ENCODE assay signal across 11 mouse cellular contexts in genomic region chr8:8258231-8258638, GRCm38 (mm10).
DNase-seq lines count a peak whose midpoint lies in the region; ATAC-seq and TF ChIP-seq lines count a peak whose summit lies in the region.
"Had no signal": no experiment of that assay in that cellular context is flagged by ENCODE, and none has a peak within 500 bp of the region (broad histone marks: within the 10 kb centered on the region; RNA-seq: fewer than 3 reads in every experiment).

No protein-coding gene starts in this region.

- ATAC-seq in lung, postnatal 0 days, result no peak
- ATAC-seq in embryonic facial prominence, embryonic 14.5 days (ENCODE audit: low read depth), result peak; percentile 57; the same call in 1 of the 2 replicates
- peak; percentile 51; the same call in 1 of the 2 replicates for ATAC-seq in hindbrain, postnatal 0 days
- peak; percentile 53; the same call in 1 of the 2 replicates for ATAC-seq in neural tube, embryonic 13.5 days (ENCODE audit: low read depth)
- ATAC-seq in liver, embryonic 11.5 days (replicated peaks; ENCODE audit: low FRiP score), result no peak

- H3K9ac ChIP-seq in lung, postnatal 0 days (replicated peaks; ENCODE audit: low read depth), result no peak overlapping the region
- no peak overlapping the region for H3K9ac ChIP-seq in embryonic facial prominence, embryonic 14.5 days (ENCODE audit: low read depth, low read length)
- H3K9ac ChIP-seq in hindbrain, postnatal 0 days (replicated peaks; ENCODE audit: low read length), result no peak overlapping the region
- no peak overlapping the region for H3K9ac ChIP-seq in neural tube, embryonic 13.5 days
- H3K9ac ChIP-seq in liver, embryonic 11.5 days (ENCODE audit: low read depth, low read length), result no peak overlapping the region
- H3K9ac ChIP-seq: heart, embryonic 15.5 days had no signal

- no peaks in the 10 kb centered on the region for H3K36me3 ChIP-seq in lung, postnatal 0 days (ENCODE audit: insufficient read depth, low read length)
- H3K36me3 ChIP-seq in embryonic facial prominence, embryonic 14.5 days (ENCODE audit: control insufficient read depth, insufficient read depth, low read length), result no peaks in the 10 kb centered on the region
- H3K36me3 ChIP-seq in hindbrain, postnatal 0 days (ENCODE audit: insufficient read depth, low read length), result no peaks in the 10 kb centered on the region
- no peaks in the 10 kb centered on the region for H3K36me3 ChIP-seq in neural tube, embryonic 13.5 days
- no peaks in the 10 kb centered on the region for H3K36me3 ChIP-seq in liver, embryonic 11.5 days (ENCODE audit: control insufficient read depth, insufficient read depth, low read length)
- H3K36me3 ChIP-seq: heart, embryonic 15.5 days had no signal

- H3K27ac ChIP-seq in lung, postnatal 0 days (ENCODE audit: low read length), result no peak overlapping the region
- H3K27ac ChIP-seq in embryonic facial prominence, embryonic 14.5 days (replicated peaks; ENCODE audit: low read depth, low read length), result no peak overlapping the region
- H3K27ac ChIP-seq in hindbrain, postnatal 0 days, result no peak overlapping the region
- no peak overlapping the region for H3K27ac ChIP-seq in neural tube, embryonic 13.5 days (replicated peaks)
- H3K27ac ChIP-seq in liver, embryonic 11.5 days (ENCODE audit: low read depth, low read length), result no peak overlapping the region
- no peak overlapping the region for H3K27ac ChIP-seq in cerebellum, adult 2 months (ENCODE audit: insufficient read depth, low read length)
- H3K27ac ChIP-seq: heart, embryonic 15.5 days had no signal

- H3K27me3 ChIP-seq in lung, postnatal 0 days (replicated peaks; ENCODE audit: insufficient read depth, low read length), result no peaks in the 10 kb centered on the region
- H3K27me3 ChIP-seq in embryonic facial prominence, embryonic 14.5 days (replicated peaks; ENCODE audit: control insufficient read depth, insufficient read depth, low read length), result no peaks in the 10 kb centered on the region
- H3K27me3 ChIP-seq in hindbrain, postnatal 0 days (ENCODE audit: insufficient read depth, low read length), result no peaks in the 10 kb centered on the region
- H3K27me3 ChIP-seq in neural tube, embryonic 13.5 days, result no peaks in the 10 kb centered on the region
- no peaks in the 10 kb centered on the region for H3K27me3 ChIP-seq in liver, embryonic 11.5 days (replicated peaks; ENCODE audit: control insufficient read depth, insufficient read depth, low read length)
- no peaks in the 10 kb centered on the region for H3K27me3 ChIP-seq in cerebellum, adult 2 months (ENCODE audit: control insufficient read depth, insufficient read depth, low read length)
- H3K27me3 ChIP-seq: heart, embryonic 15.5 days had no signal

- TF ChIP-seq EP300 in lung, postnatal 0 days (IDR thresholded peaks at IDR 0.05), result no peak

- WGBS in lung, postnatal 0 days, result 23% methylated on average over 9 of the region's 9 CpGs
- WGBS in lung, adult 2 months, result 22% methylated on average over 9 of the region's 9 CpGs
- 8% methylated on average over 9 of the region's 9 CpGs for WGBS in embryonic facial prominence, embryonic 14.5 days
- 3% methylated on average over 9 of the region's 9 CpGs for WGBS in hindbrain, postnatal 0 days
- 3% methylated on average over 9 of the region's 9 CpGs for WGBS in neural tube, embryonic 13.5 days
- WGBS in liver, embryonic 11.5 days, result 40% methylated on average over 9 of the region's 9 CpGs
- WGBS in cerebellum, adult 2 months, result 24% methylated on average over 9 of the region's 9 CpGs

- TF ChIP-seq POLR2A in lung, adult 2 months (IDR thresholded peaks at IDR 0.05; ENCODE audit: borderline replicate concordance, extremely low read depth, low read depth, low read length), result no peak
- no peak for TF ChIP-seq POLR2A in cerebellum, adult 2 months (IDR thresholded peaks at IDR 0.05; ENCODE audit: borderline replicate concordance, insufficient read depth, low read length)

- H3K9me3 ChIP-seq in lung, postnatal 0 days (ENCODE audit: low read length), result no peaks in the 10 kb centered on the region
- H3K9me3 ChIP-seq in embryonic facial prominence, embryonic 14.5 days (ENCODE audit: control insufficient read depth, low read length), result 0 out of 2 replicates have a peak, but pooled peaks cover under 1% of the 10 kb centered on the region
- H3K9me3 ChIP-seq in hindbrain, postnatal 0 days (ENCODE audit: low read length), result no peaks in the 10 kb centered on the region
- H3K9me3 ChIP-seq in neural tube, embryonic 13.5 days, result no peaks in the 10 kb centered on the region
- H3K9me3 ChIP-seq in liver, embryonic 11.5 days (ENCODE audit: control insufficient read depth, low read length), result no peaks in the 10 kb centered on the region
- H3K9me3 ChIP-seq: heart, embryonic 15.5 days had no signal

- no peaks in the 10 kb centered on the region for H3K4me1 ChIP-seq in lung, postnatal 0 days (ENCODE audit: insufficient read depth, low read depth, low read length)
- 0 out of 2 replicates have a peak, but pooled peaks cover 4% of the 10 kb centered on the region for H3K4me1 ChIP-seq in lung, adult 2 months (ENCODE audit: control insufficient read depth, insufficient read depth, low read length)
- H3K4me1 ChIP-seq in embryonic facial prominence, embryonic 14.5 days (ENCODE audit: control insufficient read depth, insufficient read depth, low read length), result peaks cover 12% of the 10 kb centered on the region; the same call in 1 of the 2 replicates
- no peaks in the 10 kb centered on the region for H3K4me1 ChIP-seq in hindbrain, postnatal 0 days (ENCODE audit: insufficient read depth, low read length)
- peaks cover 9% of the 10 kb centered on the region; the same call in 1 of the 2 replicates for H3K4me1 ChIP-seq in neural tube, embryonic 13.5 days (replicated peaks)
- no peaks in the 10 kb centered on the region for H3K4me1 ChIP-seq in liver, embryonic 11.5 days (replicated peaks; ENCODE audit: control insufficient read depth, insufficient read depth, low read length)
- no peaks in the 10 kb centered on the region for H3K4me1 ChIP-seq in cerebellum, adult 2 months (ENCODE audit: control insufficient read depth, insufficient read depth, low read length)

- no peak overlapping the region for H3K4me3 ChIP-seq in lung, postnatal 0 days (ENCODE audit: low read depth, low read length)
- H3K4me3 ChIP-seq in lung, adult 2 months (replicated peaks; ENCODE audit: extremely low read depth, low read depth, low read length), result no peak overlapping the region
- H3K4me3 ChIP-seq in embryonic facial prominence, embryonic 14.5 days (ENCODE audit: low read depth, low read length), result no peak overlapping the region
- no peak overlapping the region for H3K4me3 ChIP-seq in hindbrain, postnatal 0 days (ENCODE audit: low read length)
- H3K4me3 ChIP-seq in neural tube, embryonic 13.5 days, result no peak overlapping the region
- H3K4me3 ChIP-seq in liver, embryonic 11.5 days (ENCODE audit: low read depth, low read length), result no peak overlapping the region
- no peak overlapping the region for H3K4me3 ChIP-seq in cerebellum, adult 2 months (replicated peaks; ENCODE audit: insufficient read depth, low read depth, low read length)
- H3K4me3 ChIP-seq: heart, embryonic 15.5 days had no signal

- DNase-seq in lung, postnatal 0 days (ENCODE audit: low spot score), result no peak
- DNase-seq in lung, adult 2 months, result no peak
- peak; percentile 77 for DNase-seq in embryonic facial prominence, embryonic 14.5 days (ENCODE audit: low spot score)
- DNase-seq in hindbrain, postnatal 0 days (ENCODE audit: low spot score), result peak; percentile 46
- DNase-seq in liver, embryonic 11.5 days (ENCODE audit: low spot score), result no peak
- DNase-seq in cerebellum, postnatal 10 days, result no peak
- DNase-seq in cerebellum, adult 2 months, result no peak
- DNase-seq: adrenal gland, postnatal 10 days; cerebellum, postnatal 36 days had no signal

- TF ChIP-seq CTCF in lung, postnatal 0 days (IDR thresholded peaks at IDR 0.05), result no peak
- no peak for TF ChIP-seq CTCF in lung, adult 2 months (IDR thresholded peaks at IDR 0.05; ENCODE audit: insufficient read depth, low read length)
- TF ChIP-seq CTCF in hindbrain, postnatal 0 days (IDR thresholded peaks at IDR 0.05; ENCODE audit: low read depth), result no peak
- TF ChIP-seq CTCF in cerebellum, adult 2 months (IDR thresholded peaks at IDR 0.05; ENCODE audit: borderline replicate concordance, insufficient read depth, low read depth, low read length), result no peak

- peak overlapping the region; percentile 14 for H3K4me2 ChIP-seq in lung, postnatal 0 days (replicated peaks; ENCODE audit: low read depth, low read length)
- peak overlapping the region; percentile 33 for H3K4me2 ChIP-seq in embryonic facial prominence, embryonic 14.5 days (ENCODE audit: low read depth, low read length)
- H3K4me2 ChIP-seq in hindbrain, postnatal 0 days (ENCODE audit: low read depth, low read length), result peak overlapping the region; percentile 20; the same call in 1 of the 2 replicates
- H3K4me2 ChIP-seq in neural tube, embryonic 13.5 days, result peak overlapping the region; percentile 15; the same call in 1 of the 2 replicates
- no peak overlapping the region for H3K4me2 ChIP-seq in liver, embryonic 11.5 days
- H3K4me2 ChIP-seq: heart, embryonic 15.5 days had no signal

Comparison
In these comparisons a context has a peak if more than half of its experiments do, and no peak if none do; other contexts are left out.
1. ATAC-seq: peak in embryonic facial prominence, embryonic 14.5 days (single experiment), hindbrain, postnatal 0 days (single experiment) and neural tube, embryonic 13.5 days (single experiment); none in lung, postnatal 0 days (single experiment) and liver, embryonic 11.5 days (single experiment).
2. DNase-seq: peak in embryonic facial prominence, embryonic 14.5 days (single experiment) and hindbrain, postnatal 0 days (single experiment); none in lung, postnatal 0 days (single experiment), lung, adult 2 months (single experiment), liver, embryonic 11.5 days (single experiment), cerebellum, postnatal 10 days (0 of 2) and cerebellum, adult 2 months (0 of 2).